Mouse (Mus musculus): ENCODE data around the gene E030025P04Rik. TPM values are rescaled to one million over a fixed set of nuclear protein-coding genes. Genes with fewer than 3 reads are reported as not detected.
A peak's percentile ranks its signal among the peaks of the same experiment; 100 is the strongest.

The E030025P04Rik gene
- polyA plus RNA-seq (2015; fragmentation: Nextera tagmentation; extraction: Ambion mirVana) = not detected in 2 replicates

DNA sequence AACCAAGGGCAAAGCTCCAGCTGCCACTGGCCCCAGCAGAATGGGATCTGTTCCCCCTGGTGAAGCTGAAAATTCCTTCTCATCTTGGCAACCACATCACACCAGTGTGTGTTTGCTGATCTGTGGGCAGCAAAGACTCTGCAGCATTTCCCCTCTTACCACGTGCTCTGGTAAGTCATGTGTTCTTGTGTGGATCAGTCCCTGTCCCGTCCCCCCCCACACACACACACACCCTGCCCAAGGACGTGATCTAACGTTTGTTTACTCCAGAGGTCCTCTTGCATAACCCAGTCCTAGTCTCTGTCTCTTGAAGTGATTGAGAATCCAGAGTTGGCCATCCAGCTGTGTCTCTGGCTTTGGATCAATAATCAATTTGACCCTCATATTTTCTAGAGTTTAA is at the start of gene E030025P04Rik:
TSS of gene E030025P04Rik (minus strand) at position 134 of the 400 bp plus-strand sequence.
- no peak within 1 kb of the TSS for H3K4me2 ChIP-seq (ENCODE audit: low read depth, low read length)
- no peak within 1 kb of the TSS for H3K4me3 ChIP-seq (ENCODE audit: low read depth, low read length)
- no peaks in the 10 kb centered on the region for H3K9me3 ChIP-seq (ENCODE audit: low read length)
- H3K27ac ChIP-seq (ENCODE audit: low read depth) = no peak within 1 kb of the TSS
- 0 out of 2 replicates have a peak, but pooled peaks have one; percentile 43 for ATAC-seq
- 50% methylated on average over 4 of the region's 4 CpGs for WGBS (ENCODE audit: insufficient replicate concordance)
- no peaks in the 10 kb centered on the region for H3K36me3 ChIP-seq (replicated peaks; ENCODE audit: insufficient read depth, low read length)
- DNase-seq = no peak
- H3K9ac ChIP-seq (replicated peaks) = no peak within 1 kb of the TSS
- no peaks in the 10 kb centered on the region for H3K4me1 ChIP-seq (ENCODE audit: insufficient read depth)
- no peak for TF ChIP-seq CTCF (IDR thresholded peaks at IDR 0.05; ENCODE audit: low read depth)
- no peak for TF ChIP-seq EP300 (IDR thresholded peaks at IDR 0.05; ENCODE audit: low read depth)
- no peaks in the 10 kb centered on the region for H3K27me3 ChIP-seq (ENCODE audit: insufficient read depth, low read length)

DNA sequence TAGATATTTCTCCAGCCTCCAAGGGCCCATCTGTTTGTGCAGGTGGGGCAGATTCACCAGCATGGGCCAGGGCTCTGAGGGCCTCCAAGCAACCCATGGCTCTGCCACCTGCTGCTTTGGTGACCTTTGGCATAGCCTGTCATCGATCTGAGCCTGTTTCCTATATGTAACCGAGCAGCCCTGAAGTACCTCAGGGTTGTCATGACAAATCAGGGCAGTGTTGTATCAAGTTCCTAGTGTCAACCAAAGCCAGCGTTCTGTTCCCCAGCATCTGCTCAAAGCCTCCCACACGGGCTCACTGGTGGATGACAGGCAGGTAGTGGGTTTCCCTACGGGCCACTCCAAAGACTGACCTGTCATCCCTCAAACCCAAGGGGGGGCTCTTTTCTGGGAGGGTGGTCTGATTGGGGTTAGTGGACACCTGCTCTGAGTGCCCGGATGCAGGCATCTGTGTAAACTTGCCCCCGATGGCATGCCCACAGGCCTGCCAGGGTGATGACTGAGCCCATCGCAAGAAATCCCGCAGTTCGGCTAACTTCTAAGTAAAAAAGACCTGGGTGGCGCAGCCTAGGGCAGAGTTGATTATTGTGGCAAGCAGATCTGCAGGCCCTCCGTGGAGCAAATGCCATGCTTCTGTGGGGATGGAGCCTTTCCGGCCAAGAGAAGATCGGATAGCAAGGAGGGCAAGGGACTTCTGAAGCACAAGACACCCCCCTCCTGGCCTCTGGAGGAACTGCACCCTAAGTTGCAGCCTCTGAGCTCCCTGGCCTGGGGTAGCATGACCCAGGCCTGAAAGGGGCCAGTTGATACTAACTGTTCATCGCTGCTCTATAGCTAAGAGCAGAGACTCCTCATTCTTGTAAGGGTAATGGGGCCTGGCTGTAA is 48.7 kb upstream of the E030025P04Rik start:
- no peaks in the 10 kb centered on the region for H3K4me1 ChIP-seq (ENCODE audit: insufficient read depth)
- no peak overlapping the region for H3K27ac ChIP-seq (ENCODE audit: low read depth)
- no peak overlapping the region for H3K4me3 ChIP-seq (ENCODE audit: low read depth, low read length)
- ATAC-seq (peak; percentile 47; the same call in 1 of the 2 replicates), DNase-seq (peak; percentile 70)
- H3K9ac ChIP-seq (replicated peaks) = no peak overlapping the region
- TF ChIP-seq EP300 (IDR thresholded peaks at IDR 0.05; ENCODE audit: low read depth) = no peak
- peak; percentile 84 for TF ChIP-seq CTCF (IDR thresholded peaks at IDR 0.05; ENCODE audit: low read depth)
- no peaks in the 10 kb centered on the region for H3K27me3 ChIP-seq (ENCODE audit: insufficient read depth, low read length)
- no peaks in the 10 kb centered on the region for H3K36me3 ChIP-seq (replicated peaks; ENCODE audit: insufficient read depth, low read length)
- 51% methylated on average over 15 of the region's 15 CpGs for whole genome bisulfite sequencing (ENCODE audit: insufficient replicate concordance)
- H3K9me3 ChIP-seq (ENCODE audit: low read length) = no peaks in the 10 kb centered on the region
- H3K4me2 ChIP-seq (ENCODE audit: low read depth, low read length) = no peak overlapping the region

- WGBS (ENCODE audit: insufficient replicate concordance) = 84% methylated on average over 5 of the region's 5 CpGs
- H3K4me3 ChIP-seq (ENCODE audit: low read depth, low read length) = no peak overlapping the region
These were observed 44.1 kb upstream of the E030025P04Rik start for GRCm38 (mm10) chr11:109188235-109188634.

DNA sequence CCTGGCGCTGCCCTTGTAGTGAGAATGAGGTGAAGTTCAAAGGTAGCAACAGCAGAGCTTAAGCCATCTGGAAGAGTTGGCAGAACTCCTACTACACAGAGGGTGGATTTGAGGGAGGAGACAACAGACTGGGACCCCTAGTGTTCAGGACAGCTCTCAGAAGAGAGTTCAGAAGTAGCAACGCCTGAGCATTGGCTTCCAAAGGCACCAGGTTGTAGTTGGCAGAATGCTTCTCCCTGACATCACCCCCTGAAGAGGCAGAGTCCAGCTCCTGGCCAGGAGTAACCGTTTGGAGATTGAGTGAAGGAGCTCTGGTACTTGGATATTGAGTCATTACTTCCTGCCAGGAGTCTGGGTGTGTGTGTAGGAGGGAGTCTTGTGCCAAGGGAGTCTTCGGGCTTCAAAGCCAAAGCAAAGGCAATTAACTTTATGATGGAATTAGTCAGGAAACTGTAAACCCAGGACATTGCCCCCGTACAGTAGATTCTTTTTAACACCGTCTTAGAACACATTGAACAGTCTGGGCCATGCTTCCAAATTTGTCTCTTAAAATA is 43.5 kb upstream of the E030025P04Rik start:
- 53% methylated on average over 6 of the region's 6 CpGs for WGBS (ENCODE audit: insufficient replicate concordance)

More at GRCm38 (mm10) chr11:109188235-109188634, 44.1 kb upstream of the E030025P04Rik start:
- Histone ChIP-seq H3K27ac (ENCODE audit: low read depth) (no peak overlapping the region), H3K4me1 (ENCODE audit: insufficient read depth) (no peaks in the 10 kb centered on the region), H3K4me2 (ENCODE audit: low read depth, low read length) (no peak overlapping the region), H3K27me3 (ENCODE audit: insufficient read depth, low read length) (no peaks in the 10 kb centered on the region), H3K36me3 (replicated peaks; ENCODE audit: insufficient read depth, low read length) (no peaks in the 10 kb centered on the region), H3K9ac (replicated peaks) (no peak overlapping the region), H3K9me3 (ENCODE audit: low read length) (no peaks in the 10 kb centered on the region)
- ATAC-seq (no peak), DNase-seq (no peak)
- no peak for TF ChIP-seq EP300 (IDR thresholded peaks at IDR 0.05; ENCODE audit: low read depth)
- TF ChIP-seq CTCF (IDR thresholded peaks at IDR 0.05; ENCODE audit: low read depth) = no peak

DNA sequence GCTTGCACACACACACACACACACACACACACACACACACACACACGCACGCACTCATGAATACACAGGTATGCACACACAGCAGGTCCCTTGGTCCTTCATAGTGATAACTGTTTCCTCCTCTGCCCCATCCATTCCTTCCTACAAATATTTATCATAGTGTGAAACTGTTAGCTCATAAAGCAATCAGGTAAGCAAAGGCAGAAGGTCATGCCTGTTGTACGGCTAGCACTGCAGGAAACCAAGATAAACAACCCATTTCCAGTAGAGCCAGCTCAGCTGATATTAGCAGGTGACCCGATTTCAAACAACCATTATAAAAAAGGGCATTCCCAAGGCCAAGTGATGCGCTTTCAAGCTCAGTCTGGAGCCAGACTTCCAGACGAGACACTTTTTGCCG is 36.9 kb upstream of the E030025P04Rik start:
- no peak for TF ChIP-seq CTCF (IDR thresholded peaks at IDR 0.05; ENCODE audit: low read depth)
- no peak for TF ChIP-seq EP300 (IDR thresholded peaks at IDR 0.05; ENCODE audit: low read depth)
- Histone ChIP-seq H3K9ac (replicated peaks) (no peak overlapping the region), H3K4me3 (ENCODE audit: low read depth, low read length) (no peak overlapping the region), H3K4me1 (ENCODE audit: insufficient read depth) (no peaks in the 10 kb centered on the region), H3K27ac (ENCODE audit: low read depth) (no peak overlapping the region), H3K36me3 (replicated peaks; ENCODE audit: insufficient read depth, low read length) (no peaks in the 10 kb centered on the region), H3K27me3 (ENCODE audit: insufficient read depth, low read length) (no peaks in the 10 kb centered on the region), H3K9me3 (ENCODE audit: low read length) (no peaks in the 10 kb centered on the region), H3K4me2 (ENCODE audit: low read depth, low read length) (no peak overlapping the region)
- DNase-seq (no peak), ATAC-seq (no peak)
- 58% methylated on average over 7 of the region's 7 CpGs for WGBS (ENCODE audit: insufficient replicate concordance)

More for the DNA sequence above, 43.5 kb upstream of the E030025P04Rik start:
- H3K4me3 ChIP-seq (ENCODE audit: low read depth, low read length) = no peak overlapping the region
- no peak overlapping the region for H3K27ac ChIP-seq (ENCODE audit: low read depth)
- DNase-seq (no peak), ATAC-seq (no peak)
- H3K9ac ChIP-seq (replicated peaks) = no peak overlapping the region
- no peaks in the 10 kb centered on the region for H3K4me1 ChIP-seq (ENCODE audit: insufficient read depth)
- TF ChIP-seq EP300 (IDR thresholded peaks at IDR 0.05; ENCODE audit: low read depth) (no peak), CTCF (IDR thresholded peaks at IDR 0.05; ENCODE audit: low read depth) (no peak)
- H3K9me3 ChIP-seq (ENCODE audit: low read length) = no peaks in the 10 kb centered on the region
- no peak overlapping the region for H3K4me2 ChIP-seq (ENCODE audit: low read depth, low read length)
- no peaks in the 10 kb centered on the region for H3K36me3 ChIP-seq (replicated peaks; ENCODE audit: insufficient read depth, low read length)
- no peaks in the 10 kb centered on the region for H3K27me3 ChIP-seq (ENCODE audit: insufficient read depth, low read length)

GRCm38 (mm10) chr11:109180290-109180689 is 36.1 kb upstream of the E030025P04Rik start:
- WGBS (ENCODE audit: insufficient replicate concordance) = 69% methylated on average over 11 of the region's 11 CpGs
- no peaks in the 10 kb centered on the region for H3K27me3 ChIP-seq (ENCODE audit: insufficient read depth, low read length)
- no peak overlapping the region for H3K27ac ChIP-seq (ENCODE audit: low read depth)
- H3K4me3 ChIP-seq (ENCODE audit: low read depth, low read length) = no peak overlapping the region
- no peak overlapping the region for H3K9ac ChIP-seq (replicated peaks)
- no peaks in the 10 kb centered on the region for H3K9me3 ChIP-seq (ENCODE audit: low read length)
- DNase-seq = no peak
- TF ChIP-seq CTCF (IDR thresholded peaks at IDR 0.05; ENCODE audit: low read depth) (no peak), EP300 (IDR thresholded peaks at IDR 0.05; ENCODE audit: low read depth) (no peak)
- H3K36me3 ChIP-seq (replicated peaks; ENCODE audit: insufficient read depth, low read length) = no peaks in the 10 kb centered on the region
- H3K4me1 ChIP-seq (ENCODE audit: insufficient read depth) = no peaks in the 10 kb centered on the region
- ATAC-seq = no peak
- H3K4me2 ChIP-seq (ENCODE audit: low read depth, low read length) = no peak overlapping the region

Data from liver, postnatal 0 days (tissue).